Comparison of ENCODE assay signal across 32 mouse cellular contexts in genomic region chr3:15237817-15238432, GRCm38 (mm10).
DNase-seq lines count a peak whose midpoint lies in the region; ATAC-seq and TF ChIP-seq lines count a peak whose summit lies in the region.
"Had no signal": no experiment of that assay in that cellular context is flagged by ENCODE, and none has a peak within 500 bp of the region (broad histone marks: within the 10 kb centered on the region; RNA-seq: fewer than 3 reads in every experiment).

No protein-coding gene starts in this region.

- no peak for TF ChIP-seq CTCF in cortical plate, adult 2 months (IDR thresholded peaks at IDR 0.05; ENCODE audit: extremely low read depth, insufficient read depth, low read length)

- no peak overlapping the region for H3K4me3 ChIP-seq in cortical plate, adult 2 months (ENCODE audit: insufficient read depth, low read length)
- no peak overlapping the region for H3K4me3 ChIP-seq in heart, embryonic 10.5 days
- H3K4me3 ChIP-seq: embryonic facial prominence, embryonic 13.5 days; hindbrain, embryonic 12.5 days; intestine, embryonic 15.5 days; limb, embryonic 10.5 days; limb, embryonic 15.5 days; liver, embryonic 13.5 days had no signal

- H3K4me1 ChIP-seq in cortical plate, adult 2 months (ENCODE audit: control insufficient read depth, insufficient read depth, low read length): no peaks in the 10 kb centered on the region
- H3K4me1 ChIP-seq in heart, embryonic 10.5 days: no peaks in the 10 kb centered on the region
- H3K4me1 ChIP-seq: embryonic facial prominence, embryonic 13.5 days; hindbrain, embryonic 12.5 days; intestine, embryonic 15.5 days; limb, embryonic 10.5 days; limb, embryonic 15.5 days had no signal

- H3K9me3 ChIP-seq in heart, embryonic 10.5 days: no peaks in the 10 kb centered on the region
- H3K9me3 ChIP-seq: embryonic facial prominence, embryonic 13.5 days; hindbrain, embryonic 12.5 days; intestine, embryonic 15.5 days; limb, embryonic 10.5 days; limb, embryonic 15.5 days; liver, embryonic 13.5 days had no signal

- TF ChIP-seq POLR2A in cortical plate, adult 2 months (IDR thresholded peaks at IDR 0.05; ENCODE audit: extremely low read depth, insufficient read depth, low read length): no peak

- DNase-seq in frontal cortex, postnatal 25 days (ENCODE audit: low spot score in 2 of 2): no peak
- DNase-seq in left cerebral cortex, adult 11 months (ENCODE audit: low spot score): peak; percentile 21
- DNase-seq in left cerebral cortex, adult 8-10 months (ENCODE audit: low spot score in 2 of 2): no peak
- no peak for DNase-seq in heart, embryonic 10.5 days (ENCODE audit: low spot score)
- no peak for DNase-seq in ovary, postnatal 10 days (ENCODE audit: low spot score)
- DNase-seq: adrenal gland, adult 2 months; adrenal gland, postnatal 36 days; B cell, adult 2 months; cerebellum, adult 8-10 months; gastrocnemius, postnatal 25 days; heart, adult 11 months; heart, postnatal 36 days; kidney, adult 2 months; kidney, postnatal 4 days; liver, embryonic 13.5 days; lung, adult 18-20 months; lung, postnatal 4 days; midbrain, embryonic 14.5 days; retina, postnatal 1 day; right cerebral cortex, postnatal 14 days; thymus, adult 18-20 months; thymus, postnatal 25 days had no signal

- peak overlapping the region; percentile 91 for H3K27ac ChIP-seq in cortical plate, adult 2 months (ENCODE audit: insufficient read depth, low read length)
- H3K27ac ChIP-seq in heart, embryonic 10.5 days: no peak overlapping the region
- H3K27ac ChIP-seq: embryonic facial prominence, embryonic 13.5 days; hindbrain, embryonic 12.5 days; hindbrain, postnatal 0 days; intestine, embryonic 15.5 days; limb, embryonic 10.5 days; limb, embryonic 15.5 days; liver, embryonic 13.5 days had no signal

- no peaks in the 10 kb centered on the region for H3K27me3 ChIP-seq in heart, embryonic 10.5 days (ENCODE audit: insufficient read depth, poor library complexity, severe bottlenecking)
- H3K27me3 ChIP-seq: embryonic facial prominence, embryonic 13.5 days; hindbrain, embryonic 12.5 days; intestine, embryonic 15.5 days; limb, embryonic 15.5 days; liver, embryonic 13.5 days had no signal

- peak; percentile 55; the same call in 1 of the 2 replicates for ATAC-seq in frontal cortex, adult (ENCODE audit: low TSS enrichment)
- ATAC-seq: activated CD4-positive, CD25-positive, alpha-beta regulatory T cell, adult 4 months; hindbrain, postnatal 0 days; intestine, embryonic 15.5 days; lung, postnatal 0 days had no signal

- no peaks in the 10 kb centered on the region for H3K36me3 ChIP-seq in heart, embryonic 10.5 days
- H3K36me3 ChIP-seq: embryonic facial prominence, embryonic 13.5 days; hindbrain, embryonic 12.5 days; intestine, embryonic 15.5 days; limb, embryonic 10.5 days; limb, embryonic 15.5 days; liver, embryonic 13.5 days had no signal

- 74% methylated on average over 5 of the region's 5 CpGs for WGBS in heart, embryonic 10.5 days
